Mouse (Mus musculus) left cerebral cortex, postnatal 4 days (tissue): ENCODE measurements around the gene Gm6803. TPM values are rescaled to one million over a fixed set of nuclear protein-coding genes. Genes with fewer than 3 reads are reported as not detected.
"Not testable (repeated sequence)": the region's sequence is repeated elsewhere in the genome, so short reads cannot be mapped to it uniquely, and the experiment has no call there.

ENCODE experiments used
- DNase-seq: peaks from one replicate; pipeline ENCODE4 v3.0.0-alpha.2; 2022
- intact Hi-C: fragments of 180-260 bp; cut with DNase I; formaldehyde crosslinking; loops from one replicate; pipeline ENCODE4 v1.15.1; 2025
- total RNA-seq, 2 experiments: library from RNA; stranded (reverse); gene quantifications; 2 replicates each; pipeline ENCODE4 v1.2.3; 2021

Gm6803 gene
- total RNA-seq, result not detected

- intact Hi-C loops, DNase-seq: not testable (repeated sequence)
These were observed at the start of gene Gm6803 for GRCm38 (mm10) chr12:88018671-88019070. TSS of gene Gm6803 (minus strand) at chr12:88018771.

- DNase-seq, intact Hi-C loops: not testable (repeated sequence)
These were observed 26.7 kb upstream of the Gm6803 start for GRCm38 (mm10) chr12:88045226-88045625.

- DNase-seq, intact Hi-C loops: not testable (repeated sequence)
These were observed 21.1 kb upstream of the Gm6803 start for GRCm38 (mm10) chr12:88039703-88040102.

GRCm38 (mm10) chr12:88039062-88039461 is 20.5 kb upstream of the Gm6803 start:
- DNase-seq, intact Hi-C loops: not testable (repeated sequence)

GRCm38 (mm10) chr12:88032250-88032649 is 13.7 kb upstream of the Gm6803 start:
- DNase-seq, intact Hi-C loops: not testable (repeated sequence)

DNA sequence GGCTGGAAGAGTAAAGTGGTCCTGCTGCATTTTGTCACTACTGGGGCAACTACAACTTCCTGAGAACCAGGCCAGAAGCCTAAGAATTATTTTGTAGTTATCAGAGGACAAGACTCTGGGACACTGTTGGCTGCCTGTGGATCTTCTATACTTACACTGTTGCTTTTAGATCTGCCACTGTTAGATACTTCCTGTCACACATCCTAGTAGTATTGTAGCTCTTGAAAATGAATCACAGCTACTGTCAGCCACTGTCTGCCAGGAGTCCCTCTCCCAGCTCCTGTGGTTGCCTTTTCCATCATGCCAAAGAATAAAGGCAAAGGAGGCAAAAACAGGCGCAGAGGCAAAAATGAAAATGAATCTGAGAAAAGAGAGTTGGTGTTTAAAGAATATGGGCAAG is 8.1 kb upstream of the Gm6803 start, which contains the start of gene Gm2056:
TSS of gene Gm2056 (plus strand) at position 301 of the 400 bp plus-strand sequence.
- DNase-seq, intact Hi-C loops: not testable (repeated sequence)

DNA sequence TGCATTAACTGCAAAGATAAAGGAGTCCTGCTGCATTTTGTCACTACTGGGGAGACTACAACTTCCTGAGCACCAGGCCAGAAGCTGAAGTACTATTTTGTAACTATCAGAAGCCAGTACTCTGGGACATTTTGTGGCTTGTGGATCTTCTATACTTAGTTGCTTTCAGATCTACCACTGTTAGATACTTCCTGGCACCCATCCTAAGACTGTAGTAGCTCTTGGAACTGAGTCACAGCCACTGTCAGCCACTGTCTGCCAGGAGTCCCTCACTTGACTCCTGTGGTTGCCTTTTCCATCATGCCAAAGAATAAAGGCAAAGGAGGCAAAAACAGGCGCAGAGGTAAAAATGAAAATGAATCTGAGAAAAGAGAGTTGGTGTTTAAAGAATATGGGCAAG is 7.0 kb downstream of the Gm6803 start, which contains the start of gene Gm2075:
TSS of gene Gm2075 (plus strand) at position 301 of the 400 bp plus-strand sequence.
- intact Hi-C loops, DNase-seq: not testable (repeated sequence)

- DNase-seq, intact Hi-C loops: not testable (repeated sequence)
These were observed 14.5 kb downstream of the Gm6803 start for GRCm38 (mm10) chr12:88004118-88004517.

- intact Hi-C loops, DNase-seq: not testable (repeated sequence)
These were observed 34.6 kb downstream of the Gm6803 start for GRCm38 (mm10) chr12:87984000-87984399.

Other genes with a start within 250 kb of the Gm6803 start
- gene Gm21319, start 243.0 kb downstream of the Gm6803 start, total RNA-seq, result not detected
- gene Gm21936, start 223.3 kb downstream of the Gm6803 start, total RNA-seq, result not detected
- gene BB287469, start 202.2 kb downstream of the Gm6803 start, total RNA-seq, result not detected
- gene Gm2001, start 176.4 kb downstream of the Gm6803 start, total RNA-seq, result not detected
- gene Gm2016, start 144.7 kb downstream of the Gm6803 start, total RNA-seq, result not detected
- not detected for gene Gm2022, start 123.4 kb downstream of the Gm6803 start, total RNA-seq
- gene Gm2035, start 98.9 kb downstream of the Gm6803 start, total RNA-seq, result not detected
- gene Gm2042, start 64.7 kb downstream of the Gm6803 start, total RNA-seq, result not detected
- not detected for gene Gm2075, start 6.9 kb downstream of the Gm6803 start, total RNA-seq
- gene Gm2056, start 8.2 kb upstream of the Gm6803 start, total RNA-seq, result not detected
- gene Gm16368, start 64.9 kb upstream of the Gm6803 start, total RNA-seq, result not detected
- not detected for gene Gm10436, start 163.3 kb upstream of the Gm6803 start, total RNA-seq
- gene Gm8332, start 231.3 kb upstream of the Gm6803 start, total RNA-seq, result not detected